Mouse (Mus musculus): ENCODE data around the gene Baiap3. TPM values are rescaled to one million over a fixed set of nuclear protein-coding genes. Genes with fewer than 3 reads are reported as not detected.

Gene Baiap3
- polyA plus RNA-seq (2011; ENCODE audit: insufficient read depth, insufficient read length, low read depth, missing spikeins): 1.3 and 1.6 TPM in 2 replicates

GRCm38 (mm10) chr17:25256140-25256754 is at the start of gene Baiap3:
Gene Baiap3 (minus strand): TSS chr17:25256364.
- H3K27me3 ChIP-seq (ENCODE audit: control insufficient read depth, insufficient read depth, low read length, poor library complexity, severe bottlenecking): no peaks in the 10 kb centered on the region
- TF ChIP-seq POLR2A (IDR thresholded peaks at IDR 0.05; ENCODE audit: insufficient read depth, low read length) (no peak), CTCF (IDR thresholded peaks at IDR 0.05; ENCODE audit: low read depth, low read length) (no peak), EP300 (IDR thresholded peaks at IDR 0.05; ENCODE audit: insufficient read depth, low read depth, low read length) (no peak)
- no peak within 1 kb of the TSS for H3K27ac ChIP-seq (ENCODE audit: insufficient read depth, low read length)
- no peaks in the 10 kb centered on the region for H3K4me1 ChIP-seq (ENCODE audit: control insufficient read depth, insufficient read depth, low read length)
- peak within 1 kb of the TSS; percentile 54 for H3K4me3 ChIP-seq (ENCODE audit: low read depth, low read length)
- H3K9me3 ChIP-seq (replicated peaks; ENCODE audit: control insufficient read depth, insufficient read depth, low read length, poor library complexity, severe bottlenecking): no peaks in the 10 kb centered on the region
- H3K9ac ChIP-seq (ENCODE audit: low read depth, poor library complexity, severe bottlenecking): peak within 1 kb of the TSS; percentile 31; the same call in 1 of the 2 replicates
- no peaks in the 10 kb centered on the region for H3K36me3 ChIP-seq (ENCODE audit: control insufficient read depth, insufficient read depth, low read length, poor library complexity, severe bottlenecking)

GRCm38 (mm10) chr17:25298094-25298493 is 41.9 kb upstream of the Baiap3 start, which contains the start of gene Prss34:
Gene Prss34 (plus strand): TSS chr17:25298394.
- no peaks in the 10 kb centered on the region for H3K27me3 ChIP-seq (ENCODE audit: control insufficient read depth, insufficient read depth, low read length, poor library complexity, severe bottlenecking)
- H3K9me3 ChIP-seq (replicated peaks; ENCODE audit: control insufficient read depth, insufficient read depth, low read length, poor library complexity, severe bottlenecking): no peaks in the 10 kb centered on the region
- no peak within 1 kb of the TSS for H3K27ac ChIP-seq (ENCODE audit: insufficient read depth, low read length)
- no peak within 1 kb of the TSS for H3K4me3 ChIP-seq (ENCODE audit: low read depth, low read length)
- TF ChIP-seq POLR2A (IDR thresholded peaks at IDR 0.05; ENCODE audit: insufficient read depth, low read length) (no peak), EP300 (IDR thresholded peaks at IDR 0.05; ENCODE audit: insufficient read depth, low read depth, low read length) (no peak), CTCF (IDR thresholded peaks at IDR 0.05; ENCODE audit: low read depth, low read length) (no peak)
- no peaks in the 10 kb centered on the region for H3K4me1 ChIP-seq (ENCODE audit: control insufficient read depth, insufficient read depth, low read length)
- no peaks in the 10 kb centered on the region for H3K36me3 ChIP-seq (ENCODE audit: control insufficient read depth, insufficient read depth, low read length, poor library complexity, severe bottlenecking)
- H3K9ac ChIP-seq (ENCODE audit: low read depth, poor library complexity, severe bottlenecking): no peak within 1 kb of the TSS

- Histone ChIP-seq H3K36me3 (ENCODE audit: control insufficient read depth, insufficient read depth, low read length, poor library complexity, severe bottlenecking) (no peaks in the 10 kb centered on the region), H3K27me3 (ENCODE audit: control insufficient read depth, insufficient read depth, low read length, poor library complexity, severe bottlenecking) (no peaks in the 10 kb centered on the region), H3K9me3 (replicated peaks; ENCODE audit: control insufficient read depth, insufficient read depth, low read length, poor library complexity, severe bottlenecking) (no peaks in the 10 kb centered on the region), H3K4me3 (ENCODE audit: low read depth, low read length) (no peak overlapping the region), H3K4me1 (ENCODE audit: control insufficient read depth, insufficient read depth, low read length) (no peaks in the 10 kb centered on the region), H3K27ac (ENCODE audit: insufficient read depth, low read length) (no peak overlapping the region), H3K9ac (ENCODE audit: low read depth, poor library complexity, severe bottlenecking) (no peak overlapping the region)
- no peak for TF ChIP-seq POLR2A (IDR thresholded peaks at IDR 0.05; ENCODE audit: insufficient read depth, low read length)
Observed at GRCm38 (mm10) chr17:25294111-25294510, 37.9 kb upstream of the Baiap3 start.

GRCm38 (mm10) chr17:25293495-25293894 is 37.3 kb upstream of the Baiap3 start:
- TF ChIP-seq POLR2A (IDR thresholded peaks at IDR 0.05; ENCODE audit: insufficient read depth, low read length) (no peak), CTCF (IDR thresholded peaks at IDR 0.05; ENCODE audit: low read depth, low read length) (no peak), EP300 (IDR thresholded peaks at IDR 0.05; ENCODE audit: insufficient read depth, low read depth, low read length) (no peak)

GRCm38 (mm10) chr17:25290411-25290810 is 34.2 kb upstream of the Baiap3 start:
- Histone ChIP-seq H3K4me1 (ENCODE audit: control insufficient read depth, insufficient read depth, low read length) (no peaks in the 10 kb centered on the region), H3K9ac (ENCODE audit: low read depth, poor library complexity, severe bottlenecking) (no peak overlapping the region), H3K9me3 (replicated peaks; ENCODE audit: control insufficient read depth, insufficient read depth, low read length, poor library complexity, severe bottlenecking) (no peaks in the 10 kb centered on the region), H3K27ac (ENCODE audit: insufficient read depth, low read length) (no peak overlapping the region), H3K4me3 (ENCODE audit: low read depth, low read length) (no peak overlapping the region), H3K27me3 (ENCODE audit: control insufficient read depth, insufficient read depth, low read length, poor library complexity, severe bottlenecking) (no peaks in the 10 kb centered on the region), H3K36me3 (ENCODE audit: control insufficient read depth, insufficient read depth, low read length, poor library complexity, severe bottlenecking) (no peaks in the 10 kb centered on the region)
- peak; percentile 58 for TF ChIP-seq CTCF (IDR thresholded peaks at IDR 0.05; ENCODE audit: low read depth, low read length)
- no peak for TF ChIP-seq POLR2A (IDR thresholded peaks at IDR 0.05; ENCODE audit: insufficient read depth, low read length)
- TF ChIP-seq EP300 (IDR thresholded peaks at IDR 0.05; ENCODE audit: insufficient read depth, low read depth, low read length): no peak

More at GRCm38 (mm10) chr17:25293495-25293894, 37.3 kb upstream of the Baiap3 start:
- Histone ChIP-seq H3K4me3 (ENCODE audit: low read depth, low read length) (no peak overlapping the region), H3K9me3 (replicated peaks; ENCODE audit: control insufficient read depth, insufficient read depth, low read length, poor library complexity, severe bottlenecking) (no peaks in the 10 kb centered on the region), H3K27ac (ENCODE audit: insufficient read depth, low read length) (no peak overlapping the region), H3K27me3 (ENCODE audit: control insufficient read depth, insufficient read depth, low read length, poor library complexity, severe bottlenecking) (no peaks in the 10 kb centered on the region), H3K4me1 (ENCODE audit: control insufficient read depth, insufficient read depth, low read length) (no peaks in the 10 kb centered on the region), H3K36me3 (ENCODE audit: control insufficient read depth, insufficient read depth, low read length, poor library complexity, severe bottlenecking) (no peaks in the 10 kb centered on the region), H3K9ac (ENCODE audit: low read depth, poor library complexity, severe bottlenecking) (no peak overlapping the region)

GRCm38 (mm10) chr17:25288842-25289241 is 32.7 kb upstream of the Baiap3 start:
- Histone ChIP-seq H3K9me3 (replicated peaks; ENCODE audit: control insufficient read depth, insufficient read depth, low read length, poor library complexity, severe bottlenecking) (peaks cover 1% of the 10 kb centered on the region; the same call in 1 of the 2 replicates), H3K4me1 (ENCODE audit: control insufficient read depth, insufficient read depth, low read length) (peaks cover 3% of the 10 kb centered on the region), H3K4me3 (ENCODE audit: low read depth, low read length) (no peak overlapping the region), H3K9ac (ENCODE audit: low read depth, poor library complexity, severe bottlenecking) (no peak overlapping the region), H3K27me3 (ENCODE audit: control insufficient read depth, insufficient read depth, low read length, poor library complexity, severe bottlenecking) (no peaks in the 10 kb centered on the region), H3K27ac (ENCODE audit: insufficient read depth, low read length) (no peak overlapping the region), H3K36me3 (ENCODE audit: control insufficient read depth, insufficient read depth, low read length, poor library complexity, severe bottlenecking) (no peaks in the 10 kb centered on the region)
- TF ChIP-seq CTCF (IDR thresholded peaks at IDR 0.05; ENCODE audit: low read depth, low read length) (peak; percentile 80), POLR2A (IDR thresholded peaks at IDR 0.05; ENCODE audit: insufficient read depth, low read length) (no peak), EP300 (IDR thresholded peaks at IDR 0.05; ENCODE audit: insufficient read depth, low read depth, low read length) (no peak)

Measured in ES-Bruce4 (cell line).